Mouse (Mus musculus) CD4-positive, CD25-positive, alpha-beta regulatory T cell, adult 2 months (primary cell): ENCODE measurements around the gene Rnps1.
A peak's percentile ranks its signal among the peaks of the same experiment; 100 is the strongest.
"Not testable (repeated sequence)": the region's sequence is repeated elsewhere in the genome, so short reads cannot be mapped to it uniquely, and the experiment has no call there.

Experiments used
- DNase-seq: peaks from one replicate; pipeline ENCODE4 v3.0.0-alpha.2; 2012; ENCODE audit warnings: low read depth, low spot score

Rnps1 gene

GRCm38 (mm10) chr17:24414230-24414976, at the start of gene Rnps1:
Gene Rnps1, plus strand, starts transcription at chr17:24414565.
- peak; percentile 99 for DNase-seq

- no peak for DNase-seq
These were observed 48.5 kb upstream of the Rnps1 start for GRCm38 (mm10) chr17:24365863-24366262.

DNA sequence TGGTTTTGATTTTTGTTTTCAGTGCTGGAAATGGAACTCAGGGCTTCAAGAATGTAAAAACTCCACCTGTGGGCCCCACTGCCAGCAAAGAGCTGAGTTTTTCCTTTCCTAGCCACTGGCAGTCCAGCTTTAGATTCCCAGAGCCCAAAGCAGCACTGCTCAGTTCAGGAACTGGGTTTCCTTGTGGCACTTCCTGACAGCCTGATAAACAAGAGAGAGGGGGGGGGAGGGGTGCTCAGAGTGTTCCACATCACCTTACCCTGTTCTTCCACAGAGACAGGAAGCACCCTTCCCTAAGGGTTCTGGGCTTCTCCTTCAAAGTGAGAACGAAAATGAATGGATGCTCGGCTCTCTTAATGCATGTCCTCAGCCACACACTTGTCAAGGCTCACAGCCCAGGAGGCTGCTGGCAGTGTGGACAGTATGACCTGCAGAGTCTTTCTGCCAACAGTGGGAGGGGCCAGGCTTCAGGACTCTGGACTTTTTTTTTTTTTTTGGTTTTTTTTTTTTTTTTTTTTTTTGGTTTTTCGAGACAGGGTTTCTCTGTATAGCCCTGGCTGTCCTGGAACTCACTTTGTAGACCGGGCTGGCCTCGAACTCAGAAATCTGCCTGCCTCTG, 39.2 kb upstream of the Rnps1 start:
- no peak for DNase-seq

DNA sequence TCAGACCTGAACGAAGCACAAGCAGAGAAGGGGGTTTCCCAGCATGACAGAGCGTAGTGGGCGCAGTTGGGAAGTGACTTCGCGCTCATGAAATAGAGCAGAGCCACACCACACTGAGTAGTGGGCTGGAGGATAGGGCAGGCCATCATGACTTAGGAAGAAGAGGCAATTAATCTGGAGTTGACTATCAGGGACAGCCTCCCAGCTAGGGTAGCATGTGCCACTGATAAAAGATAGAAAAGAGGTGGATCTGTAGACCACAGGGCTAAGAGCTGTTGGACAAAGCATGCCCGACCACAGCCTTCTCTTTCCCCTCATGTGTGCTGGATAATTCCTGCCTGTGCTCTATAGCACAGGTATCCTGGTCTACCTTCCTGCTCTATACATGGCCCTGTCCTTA, 38.5 kb upstream of the Rnps1 start:
- DNase-seq, result no peak

DNA sequence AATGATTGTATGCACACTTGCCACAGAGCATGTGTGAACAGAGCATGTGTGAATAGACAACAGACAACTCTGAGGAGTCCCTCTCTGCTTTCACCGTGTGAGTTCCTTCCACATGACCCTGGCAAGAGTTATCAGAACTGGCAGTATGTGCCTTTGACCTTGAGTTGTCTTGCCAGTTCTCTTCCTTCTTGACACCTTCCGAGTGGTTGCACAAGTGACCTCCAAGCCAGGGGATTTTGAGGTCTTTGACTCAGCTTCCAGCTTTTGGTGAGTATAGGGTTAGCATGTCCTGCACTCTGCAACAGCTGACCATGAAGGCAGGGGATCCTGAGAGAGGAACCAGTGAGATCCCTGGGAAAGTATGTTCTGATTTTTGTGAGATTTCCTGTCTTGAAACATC, 35.9 kb upstream of the Rnps1 start:
- no peak for DNase-seq

- no peak for DNase-seq
These were observed 30.6 kb upstream of the Rnps1 start for GRCm38 (mm10) chr17:24383789-24384188.

DNA sequence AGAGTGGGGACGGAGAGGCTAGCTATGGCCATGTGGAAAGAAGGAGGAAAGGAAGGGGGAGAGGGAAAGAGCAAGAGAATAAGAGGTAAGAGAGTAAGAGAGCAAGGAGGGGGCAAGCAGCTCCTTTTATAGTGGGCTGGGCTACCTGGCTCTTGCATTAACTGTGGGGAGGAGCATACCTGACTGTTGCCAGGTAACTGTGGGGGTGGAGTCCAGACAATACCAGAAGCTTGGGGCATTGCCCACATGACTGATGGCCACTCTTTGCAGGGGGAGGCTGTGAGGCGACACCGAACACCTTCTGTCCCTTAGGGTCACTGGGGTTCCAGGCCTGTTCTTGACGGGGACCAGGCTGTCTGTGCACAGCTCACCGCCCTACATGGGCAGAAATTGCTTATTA, 25.7 kb upstream of the Rnps1 start:
- DNase-seq, result no peak

- peak; percentile 66 for DNase-seq
These were observed 24.5 kb upstream of the Rnps1 start for GRCm38 (mm10) chr17:24389865-24390264.

- peak; percentile 44 for DNase-seq
These were observed 23.2 kb upstream of the Rnps1 start for GRCm38 (mm10) chr17:24391149-24391548.

- no peak for DNase-seq
These were observed 20.8 kb upstream of the Rnps1 start for GRCm38 (mm10) chr17:24393527-24393926.

- DNase-seq, result no peak
These were observed 19.9 kb upstream of the Rnps1 start for GRCm38 (mm10) chr17:24394456-24394855.

- no peak for DNase-seq
These were observed 12.0 kb upstream of the Rnps1 start for GRCm38 (mm10) chr17:24402371-24402770.

DNA sequence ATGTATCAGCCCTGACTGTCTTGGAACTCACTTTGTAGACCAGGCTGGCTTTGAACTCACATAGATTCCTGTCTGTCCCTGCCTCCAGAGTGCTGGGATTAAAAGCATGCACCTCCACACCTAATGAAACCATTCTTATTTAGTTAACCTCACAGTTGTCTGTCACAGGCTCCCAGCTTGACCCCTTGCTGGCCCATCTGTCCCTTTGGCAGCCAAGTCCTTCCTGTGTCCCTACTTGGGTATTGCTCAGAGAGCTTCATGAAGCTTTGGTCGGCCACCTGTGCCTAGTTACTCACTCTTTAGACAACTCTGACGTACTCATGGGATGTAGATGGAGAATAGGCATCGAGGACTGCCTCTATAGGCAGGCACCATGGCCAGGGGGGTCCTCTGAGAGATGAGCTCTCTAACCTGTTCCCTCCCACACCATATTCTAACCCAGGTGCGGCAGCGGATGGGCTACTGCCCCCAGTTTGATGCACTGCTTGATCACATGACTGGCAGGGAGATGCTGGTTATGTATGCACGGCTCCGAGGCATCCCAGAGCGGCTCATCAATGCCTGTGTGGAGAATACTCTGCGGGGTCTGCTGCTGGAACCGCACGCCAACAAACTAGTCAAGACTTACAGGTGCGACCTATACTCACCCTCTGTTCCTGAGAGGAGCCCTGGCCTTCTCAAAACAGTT, 7.1 kb upstream of the Rnps1 start:
- no peak for DNase-seq

DNA sequence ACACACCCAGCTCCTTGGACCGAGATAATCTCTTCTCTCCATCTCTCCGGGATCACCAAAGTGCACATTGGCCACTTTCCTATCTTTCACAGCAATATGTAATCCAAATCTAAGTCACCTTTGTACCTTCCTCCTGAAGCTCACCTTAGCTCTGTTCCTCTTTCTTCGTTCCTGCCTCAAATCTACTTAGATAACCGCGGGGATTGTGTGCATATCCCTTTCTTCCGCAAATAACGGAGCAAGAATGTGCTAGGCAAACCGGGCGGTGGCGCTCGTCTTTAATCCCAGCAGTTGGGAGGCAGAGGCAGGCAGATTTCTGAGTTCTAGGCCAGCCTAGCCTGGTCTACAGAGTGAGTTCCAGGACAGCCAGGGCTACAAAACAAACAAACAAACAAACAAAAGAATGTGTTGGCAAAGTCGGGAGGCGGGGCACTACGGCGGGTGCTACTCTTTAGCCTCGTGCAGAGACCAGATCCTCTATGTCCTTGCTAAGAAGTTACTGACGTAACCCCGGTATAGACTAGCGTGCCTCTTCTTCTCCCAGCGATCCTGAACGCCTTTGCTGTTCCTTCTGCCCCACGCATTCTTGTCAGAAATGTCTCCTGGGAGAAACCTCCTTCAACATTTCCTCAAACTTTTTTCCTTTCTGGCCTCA, 681 bp upstream of the Rnps1 start:
- DNase-seq, result peak; percentile 64

DNA sequence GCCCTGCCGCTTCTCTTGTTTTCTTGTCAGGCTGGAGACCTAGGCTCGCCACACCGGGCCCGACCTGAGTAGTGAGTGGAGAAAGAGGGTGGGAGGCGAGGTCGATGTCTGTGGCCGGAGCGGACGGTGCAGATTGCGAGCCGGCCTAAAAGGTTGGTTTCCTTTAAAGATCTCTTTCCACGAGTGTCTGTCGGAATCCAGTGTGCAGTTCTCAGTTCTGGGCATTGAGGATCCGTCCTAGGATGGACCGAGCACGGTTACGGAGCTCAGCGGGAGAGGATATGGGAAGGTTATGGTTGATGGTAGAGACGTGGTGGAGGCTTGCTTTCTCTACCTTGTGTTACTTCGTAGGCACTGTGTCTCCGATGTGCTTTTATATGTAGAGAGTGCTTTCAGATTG, 646 bp downstream of the Rnps1 start:
- DNase-seq, result no peak

DNA sequence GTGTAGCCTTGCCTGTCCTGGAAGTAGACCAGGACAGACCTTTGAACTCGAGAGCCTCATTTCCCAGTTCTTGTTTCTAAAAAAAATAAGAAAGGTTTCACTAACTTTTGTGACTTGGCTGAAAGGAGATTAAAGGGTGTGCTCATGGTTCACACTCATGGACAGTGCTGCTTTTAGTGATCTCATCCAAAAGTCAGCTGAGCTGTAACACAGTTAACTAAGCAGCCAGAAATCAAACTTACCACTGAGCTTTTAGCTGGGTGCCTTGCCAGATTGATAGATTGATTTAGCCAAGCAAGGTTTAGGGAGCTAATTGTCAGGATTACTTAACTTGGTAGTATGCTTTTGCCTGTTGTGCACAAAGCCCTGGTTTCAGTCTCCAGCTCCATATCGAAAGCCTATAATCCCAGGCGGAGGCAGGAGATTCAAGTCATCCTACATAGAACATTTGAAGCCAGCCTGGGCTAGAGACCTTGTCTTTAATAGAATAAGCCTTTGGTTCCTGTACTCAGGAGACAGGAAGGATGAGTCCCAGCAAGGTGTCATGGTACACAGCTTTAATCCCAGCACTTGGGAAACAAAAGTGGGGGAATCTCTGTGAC, 1.8 kb downstream of the Rnps1 start:
- DNase-seq, result no peak

GRCm38 (mm10) chr17:24423114-24423513, 8.7 kb downstream of the Rnps1 start:
- DNase-seq, result no peak

DNA sequence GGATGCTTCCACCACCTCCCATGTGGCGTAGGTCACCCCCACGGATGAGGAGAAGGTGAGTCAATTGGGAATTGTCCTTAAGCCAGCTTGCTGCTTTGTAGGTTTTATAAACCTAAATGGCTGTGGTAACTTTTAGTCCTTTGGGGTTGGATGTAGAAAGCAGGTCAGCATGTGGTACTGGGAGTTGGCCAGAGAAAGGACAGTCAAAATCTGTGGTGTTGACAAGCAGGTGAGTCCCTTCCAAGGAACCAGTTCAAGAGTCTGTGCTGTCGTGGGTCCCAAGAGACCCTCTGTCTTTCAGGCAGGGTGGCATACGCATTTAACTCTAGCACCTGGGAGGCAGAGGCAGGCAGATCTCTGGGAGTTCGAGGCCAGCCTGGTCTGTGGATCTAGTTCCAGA, 10.1 kb downstream of the Rnps1 start:
- DNase-seq, result no peak

GRCm38 (mm10) chr17:24425326-24425725, 11.0 kb downstream of the Rnps1 start:
- DNase-seq, result not testable (repeated sequence)

- DNase-seq, result no peak
These were observed 11.5 kb downstream of the Rnps1 start for GRCm38 (mm10) chr17:24425905-24426304.

- DNase-seq, result peak; percentile 82
These were observed 12.3 kb downstream of the Rnps1 start, which contains the start of gene Eci1 for GRCm38 (mm10) chr17:24426471-24427169. Gene Eci1, plus strand, starts transcription at chr17:24426641.
